Mouse (Mus musculus): ENCODE results near the gene Wdr83os. TPM values are rescaled to one million over a fixed set of nuclear protein-coding genes. Genes with fewer than 3 reads are reported as not detected.

The Wdr83os gene
- total and polyA plus RNA-seq, 3 experiments, result 40.9 to 103 (median 43.5) TPM

- Histone ChIP-seq H3K27me3 (replicated peaks) (no peaks in the 10 kb centered on the region), H3K4me2 (ENCODE audit: insufficient read depth, low read depth, poor library complexity, severe bottlenecking) (peak overlapping the region; percentile 93), H3K36me3 (replicated peaks in 1 of 2; ENCODE audit: control insufficient read depth in 1 of 2, insufficient read depth in 1 of 2, low read length in 1 of 2) (peaks cover 27 to 44% of the 10 kb centered on the region in 2 experiments), H3K79me2 (replicated peaks; ENCODE audit: control insufficient read depth, extremely low read depth, insufficient read depth, poor library complexity, severe bottlenecking) (peaks cover 42% of the 10 kb centered on the region), H3K9me3 (replicated peaks; ENCODE audit: low read length) (no peaks in the 10 kb centered on the region), H3K27ac (ENCODE audit: insufficient read depth, low read depth) (peak overlapping the region; percentile 78), H3K4me1 (ENCODE audit: control insufficient read depth in 1 of 2, insufficient read depth in 2 of 2) (peaks cover 3 to 40% of the 10 kb centered on the region in 2 experiments), H3K4me3 (replicated peaks in 1 of 3; ENCODE audit: low read depth in 2 of 3, low read length in 2 of 3, poor library complexity in 1 of 3) (peak overlapping the region; percentile 66 to 90 (median 88)), H3K9ac (ENCODE audit: insufficient read depth, low read depth) (peak overlapping the region; percentile 72)
- dilution Hi-C loops (cut with MboI; ENCODE audit: extremely low pct_ligation_motif_present, extremely low pct_unique_long_range_greater_than_20kb, low sequenced_read_pairs) (no loop called here), in situ Hi-C loops (cut with MboI; ENCODE audit: low pct_ligation_motif_present, low pct_unique_long_range_greater_than_20kb, low sequenced_read_pairs) (no loop called here)
- peak; percentile 18; the same call in 1 of the 2 replicates for TF ChIP-seq ZMIZ1 (IDR thresholded peaks at IDR 0.05; ENCODE audit: low read depth, low read length)
- no peak for TF ChIP-seq MAZ (IDR thresholded peaks at IDR 0.05; ENCODE audit: low read depth, low read length)
- no peak for TF ChIP-seq UBTF (IDR thresholded peaks at IDR 0.05; ENCODE audit: low read depth, low read length)
- TF ChIP-seq E2F4 (IDR thresholded peaks at IDR 0.05; ENCODE audit: insufficient replicate concordance, low read depth, low read length), result no peak
- TF ChIP-seq JUN (IDR thresholded peaks at IDR 0.05; ENCODE audit: insufficient read depth, low read depth, low read length), result no peak
- TF ChIP-seq HCFC1 (IDR thresholded peaks at IDR 0.05; ENCODE audit: low read depth, low read length), result no peak
- no peak for TF ChIP-seq TBP (conservative IDR thresholded peaks at IDR 0.05; ENCODE audit: low read depth, low read length)
- TF ChIP-seq POLR2AphosphoS2 (IDR thresholded peaks at IDR 0.05; ENCODE audit: low read depth, low read length), result no peak
- TF ChIP-seq MEF2A (IDR thresholded peaks at IDR 0.05; ENCODE audit: borderline replicate concordance, low read depth, low read length), result no peak
- no peak for TF ChIP-seq ETS1 (conservative IDR thresholded peaks at IDR 0.05; ENCODE audit: low read depth, low read length)
- no peak for TF ChIP-seq MAFK (IDR thresholded peaks at IDR 0.05; ENCODE audit: insufficient replicate concordance, low read length)
- peak; percentile 40; the same call in 1 of the 2 replicates for TF ChIP-seq CHD2 (IDR thresholded peaks at IDR 0.05; ENCODE audit: low read length)
- TF ChIP-seq SMC3 (IDR thresholded peaks at IDR 0.05; ENCODE audit: low read depth, low read length), result no peak
- no peak for TF ChIP-seq ZNF384 (IDR thresholded peaks at IDR 0.05; ENCODE audit: low read depth, low read length)
- 0 out of 2 replicates have a peak, but pooled peaks have one; percentile 34 for TF ChIP-seq TCF12 (IDR thresholded peaks at IDR 0.05; ENCODE audit: low read depth, low read length)
- 0 out of 2 replicates have a peak, but pooled peaks have one; percentile 22 for TF ChIP-seq SIN3A (IDR thresholded peaks at IDR 0.05; ENCODE audit: low read length)
- TF ChIP-seq MXI1 (IDR thresholded peaks at IDR 0.05; ENCODE audit: low read depth, low read length), result peak; percentile 62
- TF ChIP-seq NRF1 (IDR thresholded peaks at IDR 0.05; ENCODE audit: low read depth, low read length), result no peak
- TF ChIP-seq RAD21 (IDR thresholded peaks at IDR 0.05; ENCODE audit: low read depth, low read length), result no peak
- TF ChIP-seq RCOR1 (conservative IDR thresholded peaks at IDR 0.05; ENCODE audit: low read depth, low read length), result no peak
- TF ChIP-seq BHLHE40 (IDR thresholded peaks at IDR 0.05; ENCODE audit: low read depth, low read length), result peak; percentile 51; the same call in 1 of the 2 replicates
- no peak for TF ChIP-seq ZC3H11A (IDR thresholded peaks at IDR 0.05; ENCODE audit: low read depth, low read length)
- peak; percentile 78 for TF ChIP-seq MAX (IDR thresholded peaks at IDR 0.05; ENCODE audit: low read length)
- TF ChIP-seq IRF4 (IDR thresholded peaks at IDR 0.05; ENCODE audit: low read depth, low read length), result no peak
- TF ChIP-seq NELFE (IDR thresholded peaks at IDR 0.05; ENCODE audit: low read depth, low read length), result no peak
- TF ChIP-seq JUND (conservative IDR thresholded peaks at IDR 0.05; ENCODE audit: low read depth, low read length), result no peak
- peak; percentile 10; the same call in 1 of the 2 replicates for TF ChIP-seq POLR2A (IDR thresholded peaks at IDR 0.05; ENCODE audit: low read depth, low read length)
- no peak for TF ChIP-seq USF2 (conservative IDR thresholded peaks at IDR 0.05; ENCODE audit: low read depth, low read length)
- TF ChIP-seq PAX5 (IDR thresholded peaks at IDR 0.05; ENCODE audit: low read length), result no peak
- TF ChIP-seq USF1 (IDR thresholded peaks at IDR 0.05; ENCODE audit: low read depth, low read length), result no peak; the same call in 1 of the 2 replicates
- no peak for TF ChIP-seq CTCF (conservative IDR thresholded peaks at IDR 0.05 in 1 of 2, IDR thresholded peaks at IDR 0.05 in 1 of 2; ENCODE audit: low read depth in 2 of 2, low read length in 2 of 2)
- no peak for TF ChIP-seq KAT2A (IDR thresholded peaks at IDR 0.05; ENCODE audit: insufficient replicate concordance, low read length)
- no peak for TF ChIP-seq ELF1 (IDR thresholded peaks at IDR 0.05; ENCODE audit: low read depth, low read length)
- TF ChIP-seq EP300 (IDR thresholded peaks at IDR 0.05; ENCODE audit: low read length), result no peak
- no peak for TF ChIP-seq ZKSCAN1 (IDR thresholded peaks at IDR 0.05; ENCODE audit: borderline replicate concordance, low read depth, low read length)
- peak; percentile 79 for TF ChIP-seq MYC (IDR thresholded peaks at IDR 0.05; ENCODE audit: low read depth, low read length)
- no peak for TF ChIP-seq GABPA (IDR thresholded peaks at IDR 0.05; ENCODE audit: insufficient replicate concordance, low read depth, low read length)
- peak; percentile 54 for DNase-seq (ENCODE audit: extremely low read depth)
These were observed 44.7 kb upstream of the Wdr83os start for GRCm38 (mm10) chr8:85035728-85036310.
